Mouse (Mus musculus): ENCODE measurements around the gene Hdac11. TPM values are rescaled to one million over a fixed set of nuclear protein-coding genes. Genes with fewer than 3 reads are reported as not detected.

The Hdac11 gene
- polyA plus RNA-seq (2015; fragmentation: Nextera tagmentation; extraction: Ambion mirVana): 57.0 and 67.1 TPM in 2 replicates

GRCm38 (mm10) chr6:91156554-91157236 lies at the start of gene Hdac11:
Hdac11 (plus strand) TSS chr6:91156665.

GRCm38 (mm10) chr6:91116244-91117145 lies 40.0 kb upstream of the Hdac11 start, which contains the start of gene Nup210:
Nup210 (minus strand) TSS chr6:91116829.

GRCm38 (mm10) chr6:91212155-91212554 lies 55.7 kb downstream of the Hdac11 start, which contains the start of gene Fbln2:
Fbln2 (plus strand) TSS chr6:91212455.

Other genes with a start within 250 kb of the Hdac11 start
- gene Iqsec1, start 168.0 kb upstream of the Hdac11 start, polyA plus RNA-seq (2015; fragmentation: Nextera tagmentation; extraction: Ambion mirVana): 33.0 and 35.1 TPM in 2 replicates
- gene Nup210, start 39.8 kb upstream of the Hdac11 start, polyA plus RNA-seq (2015; fragmentation: Nextera tagmentation; extraction: Ambion mirVana): 9.5 and 12.9 TPM in 2 replicates
- gene Fbln2, start 55.8 kb downstream of the Hdac11 start, polyA plus RNA-seq (2015; fragmentation: Nextera tagmentation; extraction: Ambion mirVana): 33.8 and 36.8 TPM in 2 replicates